Mouse (Mus musculus): ENCODE results near the gene Gpatch8. TPM values are rescaled to one million over a fixed set of nuclear protein-coding genes. Genes with fewer than 3 reads are reported as not detected.

Gpatch8 gene
- total and polyA plus RNA-seq, 3 experiments: 11.5 to 24.7 (median 16.6) TPM

GRCm38 (mm10) chr11:102568191-102568590 lies 12.0 kb upstream of the Gpatch8 start:
- in situ Hi-C loops (cut with MboI; ENCODE audit: low pct_ligation_motif_present, low pct_unique_long_range_greater_than_20kb, low sequenced_read_pairs): no loop called here
- peaks cover 2% of the 10 kb centered on the region for H3K27me3 ChIP-seq (replicated peaks)

GRCm38 (mm10) chr11:102567723-102568122 lies 11.5 kb upstream of the Gpatch8 start:
- DNase-seq (ENCODE audit: extremely low read depth): no peak
- TF ChIP-seq E2F4 (IDR thresholded peaks at IDR 0.05; ENCODE audit: insufficient replicate concordance, low read depth, low read length) (no peak), MXI1 (IDR thresholded peaks at IDR 0.05; ENCODE audit: low read depth, low read length) (no peak), MEF2A (IDR thresholded peaks at IDR 0.05; ENCODE audit: borderline replicate concordance, low read depth, low read length) (no peak), IRF4 (IDR thresholded peaks at IDR 0.05; ENCODE audit: low read depth, low read length) (no peak), JUND (conservative IDR thresholded peaks at IDR 0.05; ENCODE audit: low read depth, low read length) (no peak), MAX (IDR thresholded peaks at IDR 0.05; ENCODE audit: low read length) (no peak), ELF1 (IDR thresholded peaks at IDR 0.05; ENCODE audit: low read depth, low read length) (no peak), JUN (IDR thresholded peaks at IDR 0.05; ENCODE audit: insufficient read depth, low read depth, low read length) (no peak), RAD21 (IDR thresholded peaks at IDR 0.05; ENCODE audit: low read depth, low read length) (no peak), ZNF384 (IDR thresholded peaks at IDR 0.05; ENCODE audit: low read depth, low read length) (no peak), POLR2A (IDR thresholded peaks at IDR 0.05; ENCODE audit: low read depth, low read length) (no peak), POLR2AphosphoS2 (IDR thresholded peaks at IDR 0.05; ENCODE audit: low read depth, low read length) (no peak), NRF1 (IDR thresholded peaks at IDR 0.05; ENCODE audit: low read depth, low read length) (no peak), BHLHE40 (IDR thresholded peaks at IDR 0.05; ENCODE audit: low read depth, low read length) (no peak), KAT2A (IDR thresholded peaks at IDR 0.05; ENCODE audit: insufficient replicate concordance, low read length) (no peak), USF2 (conservative IDR thresholded peaks at IDR 0.05; ENCODE audit: low read depth, low read length) (no peak), SIN3A (IDR thresholded peaks at IDR 0.05; ENCODE audit: low read length) (no peak), NELFE (IDR thresholded peaks at IDR 0.05; ENCODE audit: low read depth, low read length) (no peak)
- H3K9me3 ChIP-seq (replicated peaks; ENCODE audit: low read length): no peaks in the 10 kb centered on the region
- no peaks in the 10 kb centered on the region for H3K36me3 ChIP-seq (replicated peaks in 1 of 2; ENCODE audit: control insufficient read depth in 1 of 2, insufficient read depth in 1 of 2, low read length in 1 of 2)
- H3K9ac ChIP-seq (ENCODE audit: insufficient read depth, low read depth): no peak overlapping the region
- H3K79me2 ChIP-seq (replicated peaks; ENCODE audit: control insufficient read depth, extremely low read depth, insufficient read depth, poor library complexity, severe bottlenecking): no peaks in the 10 kb centered on the region
- dilution Hi-C loops (cut with MboI; ENCODE audit: extremely low pct_ligation_motif_present, extremely low pct_unique_long_range_greater_than_20kb, low sequenced_read_pairs) (no loop called here), in situ Hi-C loops (cut with MboI; ENCODE audit: low pct_ligation_motif_present, low pct_unique_long_range_greater_than_20kb, low sequenced_read_pairs) (no loop called here)
- H3K4me1 ChIP-seq (ENCODE audit: control insufficient read depth in 1 of 2, insufficient read depth in 2 of 2): peaks cover 4 to 16% of the 10 kb centered on the region in 2 experiments; a peak in 2 of 4 replicates
- H3K4me3 ChIP-seq (replicated peaks in 1 of 3; ENCODE audit: low read depth in 2 of 3, low read length in 2 of 3, poor library complexity in 1 of 3): no peak overlapping the region
- H3K27me3 ChIP-seq (replicated peaks): peaks cover 2% of the 10 kb centered on the region
- H3K4me2 ChIP-seq (ENCODE audit: insufficient read depth, low read depth, poor library complexity, severe bottlenecking): no peak overlapping the region
- no peak overlapping the region for H3K27ac ChIP-seq (ENCODE audit: insufficient read depth, low read depth)

More at GRCm38 (mm10) chr11:102568191-102568590, 12.0 kb upstream of the Gpatch8 start:
- no peaks in the 10 kb centered on the region for H3K79me2 ChIP-seq (replicated peaks; ENCODE audit: control insufficient read depth, extremely low read depth, insufficient read depth, poor library complexity, severe bottlenecking)
- no peak for TF ChIP-seq SIN3A (IDR thresholded peaks at IDR 0.05; ENCODE audit: low read length)
- TF ChIP-seq NELFE (IDR thresholded peaks at IDR 0.05; ENCODE audit: low read depth, low read length): no peak
- no peak for TF ChIP-seq POLR2AphosphoS2 (IDR thresholded peaks at IDR 0.05; ENCODE audit: low read depth, low read length)
- TF ChIP-seq SMC3 (IDR thresholded peaks at IDR 0.05; ENCODE audit: low read depth, low read length): peak; percentile 29
- no peak for TF ChIP-seq POLR2A (IDR thresholded peaks at IDR 0.05; ENCODE audit: low read depth, low read length)
- TF ChIP-seq CTCF (conservative IDR thresholded peaks at IDR 0.05 in 1 of 2, IDR thresholded peaks at IDR 0.05 in 1 of 2; ENCODE audit: low read depth in 2 of 2, low read length in 2 of 2): peak; percentile 65 to 68
- TF ChIP-seq ZMIZ1 (IDR thresholded peaks at IDR 0.05; ENCODE audit: low read depth, low read length): no peak
- no peak for TF ChIP-seq ZC3H11A (IDR thresholded peaks at IDR 0.05; ENCODE audit: low read depth, low read length)
- no peak for TF ChIP-seq MEF2A (IDR thresholded peaks at IDR 0.05; ENCODE audit: borderline replicate concordance, low read depth, low read length)
- TF ChIP-seq RAD21 (IDR thresholded peaks at IDR 0.05; ENCODE audit: low read depth, low read length): peak; percentile 24
- no peak for TF ChIP-seq USF2 (conservative IDR thresholded peaks at IDR 0.05; ENCODE audit: low read depth, low read length)
- no peak for TF ChIP-seq GABPA (IDR thresholded peaks at IDR 0.05; ENCODE audit: insufficient replicate concordance, low read depth, low read length)
- TF ChIP-seq IRF4 (IDR thresholded peaks at IDR 0.05; ENCODE audit: low read depth, low read length): no peak
- H3K4me2 ChIP-seq (ENCODE audit: insufficient read depth, low read depth, poor library complexity, severe bottlenecking): no peak overlapping the region
- H3K27ac ChIP-seq (ENCODE audit: insufficient read depth, low read depth): no peak overlapping the region
- no peak overlapping the region for H3K9ac ChIP-seq (ENCODE audit: insufficient read depth, low read depth)
- H3K4me1 ChIP-seq (ENCODE audit: control insufficient read depth in 1 of 2, insufficient read depth in 2 of 2): peaks cover 4 to 16% of the 10 kb centered on the region in 2 experiments; a peak in 2 of 4 replicates
- dilution Hi-C loops (cut with MboI; ENCODE audit: extremely low pct_ligation_motif_present, extremely low pct_unique_long_range_greater_than_20kb, low sequenced_read_pairs): no loop called here
- no peak for DNase-seq (ENCODE audit: extremely low read depth)
- H3K4me3 ChIP-seq (replicated peaks in 1 of 3; ENCODE audit: low read depth in 2 of 3, low read length in 2 of 3, poor library complexity in 1 of 3): no peak overlapping the region
- no peaks in the 10 kb centered on the region for H3K36me3 ChIP-seq (replicated peaks in 1 of 2; ENCODE audit: control insufficient read depth in 1 of 2, insufficient read depth in 1 of 2, low read length in 1 of 2)
- no peaks in the 10 kb centered on the region for H3K9me3 ChIP-seq (replicated peaks; ENCODE audit: low read length)

Measured in CH12.LX (cell line).